Mouse (Mus musculus): ENCODE data around the gene Ddc. TPM values are rescaled to one million over a fixed set of nuclear protein-coding genes. Genes with fewer than 3 reads are reported as not detected.

Gene Ddc
- polyA plus RNA-seq, 1 experiment from 2014 or later = 64.6 TPM

- H3K4me2 ChIP-seq = no peak overlapping the region
- H3K4me3 ChIP-seq = no peak overlapping the region
- no peaks in the 10 kb centered on the region for H3K36me3 ChIP-seq
- H3K9me3 ChIP-seq = no peaks in the 10 kb centered on the region
- ATAC-seq (ENCODE audit: extremely low read depth, insufficient number of reproducible peaks, low FRiP score, low TSS enrichment) = no peak
- no peak overlapping the region for H3K9ac ChIP-seq
- peaks cover 60% of the 10 kb centered on the region for H3K4me1 ChIP-seq
- 23% methylated on average over 3 of the region's 3 CpGs for WGBS
- no peaks in the 10 kb centered on the region for H3K27me3 ChIP-seq (replicated peaks)
- H3K27ac ChIP-seq (replicated peaks) = peak overlapping the region; percentile 59
Measured at GRCm38 (mm10) chr11:11885921-11886320, 12.0 kb downstream of the Ddc start.

- WGBS = 76% methylated on average over 4 of the region's 4 CpGs
- ATAC-seq (ENCODE audit: extremely low read depth, insufficient number of reproducible peaks, low FRiP score, low TSS enrichment) = no peak
- peak overlapping the region; percentile 14; the same call in 1 of the 2 replicates for H3K4me2 ChIP-seq
- no peaks in the 10 kb centered on the region for H3K36me3 ChIP-seq
- peak overlapping the region; percentile 59 for H3K27ac ChIP-seq (replicated peaks)
- H3K4me3 ChIP-seq = no peak overlapping the region
- H3K9me3 ChIP-seq = no peaks in the 10 kb centered on the region
- H3K27me3 ChIP-seq (replicated peaks) = no peaks in the 10 kb centered on the region
- peaks cover 67% of the 10 kb centered on the region for H3K4me1 ChIP-seq
- H3K9ac ChIP-seq = peak overlapping the region; percentile 71
Measured at GRCm38 (mm10) chr11:11885246-11885643, 12.7 kb downstream of the Ddc start.

GRCm38 (mm10) chr11:11884533-11885245 lies 13.3 kb downstream of the Ddc start:
- peak overlapping the region; percentile 71 for H3K9ac ChIP-seq
- H3K4me2 ChIP-seq = peak overlapping the region; percentile 14
- 28% methylated on average over 11 of the region's 11 CpGs for WGBS
- H3K27me3 ChIP-seq (replicated peaks) = no peaks in the 10 kb centered on the region
- peaks cover 72% of the 10 kb centered on the region for H3K4me1 ChIP-seq
- no peaks in the 10 kb centered on the region for H3K9me3 ChIP-seq
- no peaks in the 10 kb centered on the region for H3K36me3 ChIP-seq
- no peak for ATAC-seq (ENCODE audit: extremely low read depth, insufficient number of reproducible peaks, low FRiP score, low TSS enrichment)
- H3K27ac ChIP-seq (replicated peaks) = peak overlapping the region; percentile 59
- no peak overlapping the region for H3K4me3 ChIP-seq

- no peak overlapping the region for H3K4me2 ChIP-seq
- H3K9me3 ChIP-seq = no peaks in the 10 kb centered on the region
- no peaks in the 10 kb centered on the region for H3K36me3 ChIP-seq
- H3K27me3 ChIP-seq (replicated peaks) = no peaks in the 10 kb centered on the region
- no peak for ATAC-seq (ENCODE audit: extremely low read depth, insufficient number of reproducible peaks, low FRiP score, low TSS enrichment)
- H3K9ac ChIP-seq = peak overlapping the region; percentile 69
- peaks cover 88% of the 10 kb centered on the region for H3K4me1 ChIP-seq
- peak overlapping the region; percentile 97 for H3K27ac ChIP-seq (replicated peaks)
- H3K4me3 ChIP-seq = no peak overlapping the region
- WGBS = 53% methylated on average over 1 of the region's 1 CpGs
Measured at GRCm38 (mm10) chr11:11881783-11882155, 16.2 kb downstream of the Ddc start.

- no peak for ATAC-seq (ENCODE audit: extremely low read depth, insufficient number of reproducible peaks, low FRiP score, low TSS enrichment)
- 28% methylated on average over 13 of the region's 13 CpGs for WGBS
Measured at GRCm38 (mm10) chr11:11881026-11881782, 16.7 kb downstream of the Ddc start.

GRCm38 (mm10) chr11:11880351-11880750 lies 17.6 kb downstream of the Ddc start:
- no peak overlapping the region for H3K4me3 ChIP-seq
- no peaks in the 10 kb centered on the region for H3K27me3 ChIP-seq (replicated peaks)
- no peak for ATAC-seq (ENCODE audit: extremely low read depth, insufficient number of reproducible peaks, low FRiP score, low TSS enrichment)
- H3K9me3 ChIP-seq = no peaks in the 10 kb centered on the region
- H3K4me2 ChIP-seq = no peak overlapping the region
- H3K27ac ChIP-seq (replicated peaks) = peak overlapping the region; percentile 97
- peak overlapping the region; percentile 21 for H3K9ac ChIP-seq
- no peaks in the 10 kb centered on the region for H3K36me3 ChIP-seq
- H3K4me1 ChIP-seq = peaks cover 88% of the 10 kb centered on the region
- 81% methylated on average over 7 of the region's 7 CpGs for WGBS

More at GRCm38 (mm10) chr11:11881026-11881782, 16.7 kb downstream of the Ddc start:
- Histone ChIP-seq H3K4me3 (no peak overlapping the region), H3K9ac (peak overlapping the region; percentile 69), H3K4me2 (peak overlapping the region; percentile 24; the same call in 1 of the 2 replicates), H3K27ac (replicated peaks) (peak overlapping the region; percentile 97), H3K27me3 (replicated peaks) (no peaks in the 10 kb centered on the region), H3K4me1 (peaks cover 87% of the 10 kb centered on the region), H3K36me3 (no peaks in the 10 kb centered on the region), H3K9me3 (no peaks in the 10 kb centered on the region)

GRCm38 (mm10) chr11:11879699-11880002 lies 18.3 kb downstream of the Ddc start:
- peak overlapping the region; percentile 70; the same call in 1 of the 2 replicates for H3K9ac ChIP-seq
- H3K36me3 ChIP-seq = no peaks in the 10 kb centered on the region
- H3K27ac ChIP-seq (replicated peaks) = peak overlapping the region; percentile 97
- peaks cover 88% of the 10 kb centered on the region for H3K4me1 ChIP-seq
- no peaks in the 10 kb centered on the region for H3K9me3 ChIP-seq
- no peak for ATAC-seq (ENCODE audit: extremely low read depth, insufficient number of reproducible peaks, low FRiP score, low TSS enrichment)
- H3K27me3 ChIP-seq (replicated peaks) = no peaks in the 10 kb centered on the region
- 62% methylated on average over 4 of the region's 4 CpGs for WGBS
- H3K4me2 ChIP-seq = no peak overlapping the region
- no peak overlapping the region for H3K4me3 ChIP-seq

- Histone ChIP-seq H3K4me2 (no peak overlapping the region), H3K4me1 (peaks cover 88% of the 10 kb centered on the region), H3K9me3 (no peaks in the 10 kb centered on the region), H3K27ac (replicated peaks) (peak overlapping the region; percentile 97), H3K36me3 (no peaks in the 10 kb centered on the region), H3K4me3 (no peak overlapping the region), H3K9ac (peak overlapping the region; percentile 70), H3K27me3 (replicated peaks) (no peaks in the 10 kb centered on the region)
- peak; percentile 34 for ATAC-seq (ENCODE audit: extremely low read depth, insufficient number of reproducible peaks, low FRiP score, low TSS enrichment)
- WGBS = 44% methylated on average over 10 of the region's 10 CpGs
Measured at GRCm38 (mm10) chr11:11878981-11879698, 18.8 kb downstream of the Ddc start.

- H3K27ac ChIP-seq (replicated peaks) = peak overlapping the region; percentile 97
- no peak overlapping the region for H3K4me2 ChIP-seq
- H3K27me3 ChIP-seq (replicated peaks) = no peaks in the 10 kb centered on the region
- H3K9ac ChIP-seq = peak overlapping the region; percentile 70
- H3K4me1 ChIP-seq = peaks cover 91% of the 10 kb centered on the region
- no peak overlapping the region for H3K4me3 ChIP-seq
- ATAC-seq (ENCODE audit: extremely low read depth, insufficient number of reproducible peaks, low FRiP score, low TSS enrichment) = peak; percentile 22; the same call in 1 of the 2 replicates
- H3K9me3 ChIP-seq = no peaks in the 10 kb centered on the region
- H3K36me3 ChIP-seq = no peaks in the 10 kb centered on the region
- WGBS = 11% methylated on average over 7 of the region's 11 CpGs
Measured at GRCm38 (mm10) chr11:11878278-11878980, 19.5 kb downstream of the Ddc start.

GRCm38 (mm10) chr11:11877891-11878277 lies 20.1 kb downstream of the Ddc start:
- Histone ChIP-seq H3K4me2 (no peak overlapping the region), H3K27me3 (replicated peaks) (no peaks in the 10 kb centered on the region), H3K27ac (replicated peaks) (peak overlapping the region; percentile 97), H3K9ac (peak overlapping the region; percentile 56), H3K4me1 (peaks cover 96% of the 10 kb centered on the region), H3K4me3 (no peak overlapping the region), H3K36me3 (no peaks in the 10 kb centered on the region), H3K9me3 (no peaks in the 10 kb centered on the region)
- ATAC-seq (ENCODE audit: extremely low read depth, insufficient number of reproducible peaks, low FRiP score, low TSS enrichment) = no peak
- whole genome bisulfite sequencing = 28% methylated on average over 4 of the region's 4 CpGs

GRCm38 (mm10) chr11:11876366-11876765 lies 21.6 kb downstream of the Ddc start:
- no peak overlapping the region for H3K4me2 ChIP-seq
- H3K4me3 ChIP-seq = no peak overlapping the region
- peak overlapping the region; percentile 97 for H3K27ac ChIP-seq (replicated peaks)
- H3K36me3 ChIP-seq = no peaks in the 10 kb centered on the region
- H3K9me3 ChIP-seq = no peaks in the 10 kb centered on the region
- WGBS = 69% methylated on average over 3 of the region's 3 CpGs
- H3K27me3 ChIP-seq (replicated peaks) = no peaks in the 10 kb centered on the region
- ATAC-seq (ENCODE audit: extremely low read depth, insufficient number of reproducible peaks, low FRiP score, low TSS enrichment) = no peak
- H3K9ac ChIP-seq = no peak overlapping the region; the same call in 1 of the 2 replicates
- H3K4me1 ChIP-seq = peaks cover 99% of the 10 kb centered on the region

Measured in heart, embryonic 13.5 days (tissue).